Mouse (Mus musculus) forebrain, embryonic 10.5 days (tissue): ENCODE results near the gene Ccdc34. TPM values are rescaled to one million over a fixed set of nuclear protein-coding genes. Genes with fewer than 3 reads are reported as not detected.

Experiments
- DNase-seq: peaks from one replicate; pipeline ENCODE4 v3.0.0-alpha.2; 2017; ENCODE audit warnings: low spot score; ENCODE audit errors: extremely low spot score
- H3K27ac ChIP-seq: fragments of 300-500 bp; sonication (generic); 2 replicates; pipeline ENCODE4 v1.5.1; 2016; ENCODE audit warnings: mild to moderate bottlenecking
- H3K27me3 ChIP-seq: fragments of 300-500 bp; sonication (generic); 2 replicates; pipeline ENCODE4 v1.6.1; 2016; ENCODE audit warnings: mild to moderate bottlenecking; ENCODE audit not compliant: poor library complexity, severe bottlenecking
- H3K36me3 ChIP-seq: fragments of 300-500 bp; sonication (generic); replicated peaks from 2 replicates; pipeline ENCODE4 v1.6.1; 2016; ENCODE audit warnings: mild to moderate bottlenecking, moderate library complexity
- H3K4me1 ChIP-seq: fragments of 300-500 bp; sonication (generic); 2 replicates; pipeline ENCODE4 v1.6.1; 2016
- H3K4me3 ChIP-seq: fragments of 300-500 bp; sonication (generic); 2 replicates; pipeline ENCODE4 v1.5.1; 2016; ENCODE audit warnings: mild to moderate bottlenecking, moderate library complexity
- H3K9me3 ChIP-seq: fragments of 300-500 bp; sonication (generic); 2 replicates; pipeline ENCODE4 v1.6.1; 2016; ENCODE audit warnings: mild to moderate bottlenecking, moderate library complexity
- WGBS: fragments of 180-500 bp; shearing (Covaris S2); methylation state at CpG from one replicate; pipeline ENCODE4 v1.1.7; 2016; 5-methylcytosine and 5-hydroxymethylcytosine counted together
- polyA plus RNA-seq: library from polyadenylated mRNA; unstranded; fragments of >200 nt; fragmentation: Nextera tagmentation; extraction: Ambion mirVana; gene quantifications from 2 replicates; pipeline ENCODE4 v1.2.1, GENCODE M21; 2016

Ccdc34 gene
- polyA plus RNA-seq, 1 experiment from 2014 or later, result 58.9 TPM

GRCm38 (mm10) chr2:109985560-109985959 is 32.1 kb upstream of the Ccdc34 start:
- no peaks in the 10 kb centered on the region for H3K9me3 ChIP-seq
- no peaks in the 10 kb centered on the region for H3K36me3 ChIP-seq
- H3K4me3 ChIP-seq, result no peak overlapping the region
- no peak overlapping the region for H3K27ac ChIP-seq
- peaks cover 89% of the 10 kb centered on the region for H3K27me3 ChIP-seq
- H3K4me1 ChIP-seq, result peaks cover 52% of the 10 kb centered on the region
- DNase-seq, result no peak
- 40% methylated on average over 9 of the region's 9 CpGs for WGBS

- Histone ChIP-seq H3K36me3 (no peaks in the 10 kb centered on the region), H3K4me3 (no peak overlapping the region), H3K4me1 (peaks cover 58% of the 10 kb centered on the region), H3K27ac (no peak overlapping the region), H3K9me3 (no peaks in the 10 kb centered on the region), H3K27me3 (peaks cover 89% of the 10 kb centered on the region)
- DNase-seq, result no peak
- WGBS, result 71% methylated on average over 11 of the region's 11 CpGs
Measured at GRCm38 (mm10) chr2:109986036-109986785, 31.4 kb upstream of the Ccdc34 start.

GRCm38 (mm10) chr2:109987946-109988345 is 29.7 kb upstream of the Ccdc34 start:
- Histone ChIP-seq H3K36me3 (no peaks in the 10 kb centered on the region), H3K4me3 (no peak overlapping the region), H3K27me3 (peaks cover 89% of the 10 kb centered on the region), H3K27ac (no peak overlapping the region), H3K9me3 (no peaks in the 10 kb centered on the region), H3K4me1 (peaks cover 75% of the 10 kb centered on the region)
- DNase-seq, result no peak
- 82% methylated on average over 5 of the region's 5 CpGs for whole genome bisulfite sequencing

GRCm38 (mm10) chr2:109989196-109989595 is 28.4 kb upstream of the Ccdc34 start:
- Histone ChIP-seq H3K36me3 (no peaks in the 10 kb centered on the region), H3K4me1 (peaks cover 75% of the 10 kb centered on the region), H3K4me3 (peak overlapping the region; percentile 20; the same call in 1 of the 2 replicates), H3K27ac (no peak overlapping the region), H3K9me3 (no peaks in the 10 kb centered on the region), H3K27me3 (peaks cover 89% of the 10 kb centered on the region)
- WGBS, result 1% methylated on average over 3 of the region's 3 CpGs
- DNase-seq, result no peak

- no peaks in the 10 kb centered on the region for H3K36me3 ChIP-seq
- 0 out of 2 replicates have a peak overlapping the region, but pooled peaks have one; percentile 8 for H3K27ac ChIP-seq
- no peak overlapping the region; the same call in 1 of the 2 replicates for H3K4me3 ChIP-seq
- no peak for DNase-seq
- no peaks in the 10 kb centered on the region for H3K9me3 ChIP-seq
- H3K27me3 ChIP-seq, result peaks cover 89% of the 10 kb centered on the region
- 40% methylated on average over 8 of the region's 8 CpGs for WGBS
- H3K4me1 ChIP-seq, result peaks cover 78% of the 10 kb centered on the region
Measured at GRCm38 (mm10) chr2:109989679-109990473, 27.7 kb upstream of the Ccdc34 start.

GRCm38 (mm10) chr2:109991754-109992153 is 25.9 kb upstream of the Ccdc34 start:
- H3K4me3 ChIP-seq, result no peak overlapping the region
- no peak for DNase-seq
- H3K27ac ChIP-seq, result no peak overlapping the region
- H3K9me3 ChIP-seq, result no peaks in the 10 kb centered on the region
- 88% methylated on average over 1 of the region's 1 CpGs for WGBS
- no peaks in the 10 kb centered on the region for H3K36me3 ChIP-seq
- peaks cover 89% of the 10 kb centered on the region for H3K27me3 ChIP-seq
- H3K4me1 ChIP-seq, result peaks cover 68% of the 10 kb centered on the region

- H3K27me3 ChIP-seq, result peaks cover 87% of the 10 kb centered on the region
- 32% methylated on average over 11 of the region's 11 CpGs for WGBS
- peaks cover 64% of the 10 kb centered on the region for H3K4me1 ChIP-seq
- H3K36me3 ChIP-seq, result no peaks in the 10 kb centered on the region
- H3K9me3 ChIP-seq, result no peaks in the 10 kb centered on the region
- H3K27ac ChIP-seq, result no peak overlapping the region
- no peak overlapping the region for H3K4me3 ChIP-seq
- DNase-seq, result no peak
Measured at GRCm38 (mm10) chr2:109992448-109993073, 25.1 kb upstream of the Ccdc34 start.

- H3K4me1 ChIP-seq, result peaks cover 58% of the 10 kb centered on the region
- no peak for DNase-seq
- no peak overlapping the region for H3K27ac ChIP-seq
Measured at GRCm38 (mm10) chr2:109993404-109993803, 24.2 kb upstream of the Ccdc34 start.

GRCm38 (mm10) chr2:109995061-109995460 is 22.6 kb upstream of the Ccdc34 start:
- H3K4me1 ChIP-seq, result peaks cover 41% of the 10 kb centered on the region
- no peak overlapping the region for H3K27ac ChIP-seq
- H3K4me3 ChIP-seq, result no peak overlapping the region
- H3K27me3 ChIP-seq, result peaks cover 90% of the 10 kb centered on the region
- 83% methylated on average over 2 of the region's 2 CpGs for WGBS
- no peak for DNase-seq
- H3K36me3 ChIP-seq, result no peaks in the 10 kb centered on the region
- no peaks in the 10 kb centered on the region for H3K9me3 ChIP-seq

More at GRCm38 (mm10) chr2:109993404-109993803, 24.2 kb upstream of the Ccdc34 start:
- Histone ChIP-seq H3K27me3 (peaks cover 86% of the 10 kb centered on the region), H3K4me3 (no peak overlapping the region), H3K36me3 (no peaks in the 10 kb centered on the region), H3K9me3 (no peaks in the 10 kb centered on the region)

- Histone ChIP-seq H3K9me3 (no peaks in the 10 kb centered on the region), H3K4me3 (no peak overlapping the region), H3K4me1 (peaks cover 27% of the 10 kb centered on the region), H3K36me3 (no peaks in the 10 kb centered on the region), H3K27me3 (peaks cover 77% of the 10 kb centered on the region), H3K27ac (no peak overlapping the region)
- WGBS, result 83% methylated on average over 12 of the region's 12 CpGs
- no peak for DNase-seq
Measured at GRCm38 (mm10) chr2:109996411-109996810, 21.2 kb upstream of the Ccdc34 start.

- peaks cover 15% of the 10 kb centered on the region for H3K36me3 ChIP-seq
- DNase-seq, result no peak
- H3K27me3 ChIP-seq, result peaks cover 2% of the 10 kb centered on the region; the same call in 1 of the 2 replicates
- WGBS, result 93% methylated on average over 1 of the region's 1 CpGs
- peaks cover 6% of the 10 kb centered on the region for H3K4me1 ChIP-seq
- no peak overlapping the region for H3K4me3 ChIP-seq
- no peaks in the 10 kb centered on the region for H3K9me3 ChIP-seq
- H3K27ac ChIP-seq, result no peak overlapping the region
Measured at GRCm38 (mm10) chr2:110004668-110005067, 12.9 kb upstream of the Ccdc34 start.

GRCm38 (mm10) chr2:110005164-110005563 is 12.5 kb upstream of the Ccdc34 start:
- Histone ChIP-seq H3K27me3 (no peaks in the 10 kb centered on the region; the same call in 1 of the 2 replicates), H3K4me3 (no peak overlapping the region), H3K9me3 (no peaks in the 10 kb centered on the region), H3K27ac (no peak overlapping the region), H3K4me1 (peaks cover 6% of the 10 kb centered on the region), H3K36me3 (peaks cover 15% of the 10 kb centered on the region)
- 92% methylated on average over 3 of the region's 3 CpGs for WGBS
- DNase-seq, result no peak
